Mouse (Mus musculus): ENCODE measurements around the gene Zer1. TPM values are rescaled to one million over a fixed set of nuclear protein-coding genes. Genes with fewer than 3 reads are reported as not detected.
"Not testable (repeated sequence)": the region's sequence is repeated elsewhere in the genome, so short reads cannot be mapped to it uniquely, and the experiment has no call there.

The Zer1 gene
- total RNA-seq, 2 experiments from 2014 or later: 19.9 to 21.7 TPM

GRCm38 (mm10) chr2:30058418-30058817, 66.0 kb downstream of the Zer1 start:
- intact Hi-C loops (cut with DNase I): no loop called here
- no peak for DNase-seq

GRCm38 (mm10) chr2:30057223-30057904, 67.0 kb downstream of the Zer1 start, which contains the start of gene Set:
Gene Set, plus strand, starts transcription at chr2:30057378.
- no peak for DNase-seq
- intact Hi-C loops (cut with DNase I): no loop called here

- intact Hi-C loops (cut with DNase I): no loop called here
- no peak for DNase-seq
Measured at GRCm38 (mm10) chr2:30056736-30057135, 67.6 kb downstream of the Zer1 start.

DNA sequence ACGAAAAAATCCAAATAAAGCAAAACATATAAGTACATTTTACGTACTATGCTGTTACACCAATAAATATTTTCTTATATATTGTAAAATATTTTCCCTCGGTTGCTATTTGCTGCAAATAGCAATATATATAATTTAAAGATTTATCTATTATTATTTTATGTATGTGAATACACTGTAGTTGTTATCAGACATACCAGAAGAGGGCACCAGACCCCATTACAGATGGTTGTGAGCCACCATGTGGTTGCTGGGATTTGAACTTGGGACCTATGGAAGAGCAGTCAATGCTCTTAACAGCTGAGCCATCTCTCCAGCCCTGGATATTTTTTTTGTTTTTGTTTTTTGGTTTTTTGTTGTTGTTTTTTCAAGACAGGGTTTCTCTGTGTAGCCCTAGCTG, 69.1 kb downstream of the Zer1 start:
- intact Hi-C loops (cut with DNase I); DNase-seq: not testable (repeated sequence)

DNA sequence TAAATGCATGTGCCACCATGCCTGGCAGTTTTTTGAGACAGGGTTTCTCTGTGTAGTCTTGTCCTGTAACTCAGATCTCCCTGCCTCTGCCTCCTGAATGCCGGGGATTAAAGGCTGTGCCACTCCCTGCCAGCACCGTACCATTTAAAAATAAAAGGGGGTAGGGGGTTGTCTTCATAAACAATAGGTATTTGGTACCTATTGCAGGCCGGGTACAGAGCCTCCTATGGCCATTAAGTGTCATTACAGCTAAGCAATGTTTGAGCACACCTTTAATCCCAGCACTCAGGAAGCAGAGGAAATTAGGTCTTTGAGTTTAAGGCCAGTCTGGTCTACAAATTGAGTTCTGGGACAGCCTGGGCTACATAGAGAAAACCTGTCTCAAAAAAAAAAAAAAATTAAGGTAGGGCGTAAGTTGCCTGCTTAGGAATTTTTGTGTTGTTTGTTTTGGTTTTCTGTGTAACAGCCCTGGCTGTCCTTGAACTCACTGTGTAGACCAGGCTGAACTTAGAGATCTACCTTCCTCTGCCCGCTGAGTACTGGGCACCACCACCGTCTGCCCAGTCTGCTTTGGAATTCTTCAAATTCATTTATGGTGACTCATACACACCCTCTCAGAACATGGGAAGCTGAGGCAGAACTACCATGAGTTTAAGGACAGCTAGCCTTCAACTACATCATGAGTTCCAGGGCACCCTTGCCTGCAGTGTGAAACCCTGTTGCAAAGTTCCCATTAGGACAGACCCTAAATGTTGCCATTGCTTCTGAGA, 72.2 kb downstream of the Zer1 start:
- DNase-seq: no peak
- intact Hi-C loops (cut with DNase I): no loop called here

GRCm38 (mm10) chr2:30049831-30050230, 74.6 kb downstream of the Zer1 start:
- intact Hi-C loops (cut with DNase I): no loop called here

DNA sequence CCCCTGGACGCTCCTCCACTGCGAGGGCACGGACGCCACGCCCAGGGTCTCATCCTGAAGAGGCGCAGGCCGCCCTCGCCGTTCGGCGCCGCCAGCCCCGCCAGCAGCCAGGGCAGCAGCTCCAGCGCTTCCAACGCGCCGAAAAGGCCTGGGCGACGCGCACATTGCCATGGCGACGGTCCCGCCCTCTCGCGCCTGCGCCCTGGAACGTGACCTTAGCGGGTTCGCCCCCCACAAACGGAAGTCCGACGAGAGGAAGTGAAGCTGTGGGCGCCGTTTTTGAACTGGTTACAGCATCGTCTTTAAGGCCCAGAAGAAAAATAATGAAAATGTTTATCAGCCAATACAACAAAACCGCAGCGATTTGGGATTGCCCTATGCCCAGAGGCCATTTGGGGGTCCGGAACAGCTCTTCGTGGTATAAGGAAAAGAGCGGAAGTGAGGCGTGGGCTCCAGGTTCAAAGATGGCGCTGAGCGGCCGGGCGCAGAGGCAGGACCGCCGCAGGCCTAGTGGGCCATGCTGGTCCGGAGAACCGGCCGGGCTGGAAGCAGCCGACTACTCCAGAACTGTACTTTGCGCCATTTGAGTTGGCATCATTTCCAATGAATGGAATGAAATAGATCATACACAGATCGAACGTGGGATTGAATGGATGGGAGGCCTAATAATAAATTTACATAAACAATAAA, 75.5 kb downstream of the Zer1 start, which contains the start of gene Wdr34:
TSS of gene Wdr34 (minus strand) at position 183 of the 690 bp plus-strand sequence.
- intact Hi-C loops (cut with DNase I): no loop called here
- DNase-seq: peak; percentile 98

More at GRCm38 (mm10) chr2:30049831-30050230, 74.6 kb downstream of the Zer1 start:
- no peak for DNase-seq

DNA sequence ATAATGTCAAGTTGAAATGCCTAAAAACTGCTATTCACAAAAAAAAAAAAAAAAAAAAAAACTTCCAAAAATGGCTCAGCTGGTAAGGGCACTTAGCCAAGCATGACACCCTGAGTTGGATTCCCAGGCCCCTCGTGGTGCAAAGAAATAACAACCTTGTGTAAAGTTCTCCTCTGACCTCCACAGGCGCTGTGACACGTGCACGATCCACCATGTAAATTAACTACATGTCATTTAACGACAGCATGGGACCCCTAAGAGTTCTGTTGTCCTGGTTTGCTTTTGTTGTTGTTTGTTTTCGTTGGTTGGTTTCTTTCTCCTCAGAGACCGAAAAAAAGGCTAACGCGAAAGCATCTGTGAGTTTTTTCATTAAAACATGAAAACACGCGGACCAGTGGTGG, 76.3 kb downstream of the Zer1 start:
- DNase-seq: no peak
- intact Hi-C loops (cut with DNase I): no loop called here

Other genes with a start within 250 kb of the Zer1 start
- gene Odf2, start 235.4 kb downstream of the Zer1 start, total RNA-seq (2021): 10 to 100 TPM; 10.2 to 11.1 TPM
- gene Gle1, start 189.2 kb downstream of the Zer1 start, total RNA-seq (2021): 10 to 100 TPM; 20.6 to 21.7 TPM
- gene Sptan1, start 159.0 kb downstream of the Zer1 start, total RNA-seq (2021): 10 to 100 TPM; 42.0 to 55.4 TPM
- 1 to 10 TPM; 3.9 to 4.1 TPM for gene Wdr34, start 75.7 kb downstream of the Zer1 start, total RNA-seq (2021)
- 10 to 100 TPM; 81.3 to 93.3 TPM for gene Set, start 67.2 kb downstream of the Zer1 start, total RNA-seq (2021)
- 1 to 10 TPM; 2.8 to 5.1 TPM for gene Pkn3, start 46.9 kb downstream of the Zer1 start, total RNA-seq (2021)
- 1 to 10 TPM; 2.6 to 3.0 TPM for gene Zdhhc12, start 30.9 kb downstream of the Zer1 start, total RNA-seq (2021)
- gene Tbc1d13, start 9.2 kb upstream of the Zer1 start, total RNA-seq (2021): 10 to 100 TPM; 11.4 to 12.2 TPM
- gene Endog, start 46.9 kb upstream of the Zer1 start, total RNA-seq (2021): 10 to 100 TPM; 51.4 to 54.6 TPM
- gene Spout1, start 53.9 kb upstream of the Zer1 start, total RNA-seq (2021): 1 to 10 TPM; 4.5 to 4.8 TPM
- 10 to 100 TPM; 26.8 to 29.5 TPM for gene Kyat1, start 81.3 kb upstream of the Zer1 start, total RNA-seq (2021)
- gene Lrrc8a, start 113.1 kb upstream of the Zer1 start, total RNA-seq (2021): 10 to 100 TPM; 18.5 to 19.8 TPM
- gene Gm28035, start 116.0 kb upstream of the Zer1 start, total RNA-seq (2021): 1 to 10 TPM in 1 of 2 experiments, under 1 TPM in 1; 0.99 to 2.0 TPM
- gene Phyhd1, start 141.6 kb upstream of the Zer1 start, total RNA-seq (2021): 10 to 100 TPM; 18.6 to 20.1 TPM
- not detected for gene Gm28038, start 156.5 kb upstream of the Zer1 start, total RNA-seq (2021)
- gene Dolk, start 161.7 kb upstream of the Zer1 start, total RNA-seq (2021): 10 to 100 TPM; 20.9 to 21.2 TPM
- 1 to 10 TPM; 6.9 to 9.1 TPM for gene Nup188, start 161.8 kb upstream of the Zer1 start, total RNA-seq (2021)
- gene Sh3glb2, start 234.8 kb upstream of the Zer1 start, total RNA-seq (2021): 10 to 100 TPM; 16.3 to 17.6 TPM
- 10 to 100 TPM; 15.5 to 19.6 TPM for gene Miga2, start 239.6 kb upstream of the Zer1 start, total RNA-seq (2021)

Measured in gastrocnemius, postnatal 36 days (tissue).